Mouse (Mus musculus): ENCODE measurements around the gene Gatad2a.

- TF ChIP-seq POLR2A (IDR thresholded peaks at IDR 0.05; ENCODE audit: borderline replicate concordance, control insufficient read depth, low read depth, low read length) (no peak), CTCF (IDR thresholded peaks at IDR 0.05; ENCODE audit: control insufficient read depth, insufficient read depth, low read length) (no peak)
Observed at GRCm38 (mm10) chr8:69987744-69988143, 8.4 kb downstream of the Gatad2a start.
